Mouse (Mus musculus) thymus, adult 2 months (tissue): ENCODE results near the gene Gbf1.

Experiments
- CTCF ChIP-seq: fragments of 200-500 bp; IDR thresholded peaks from 2 replicates; pipeline ENCODE4 v1.5.1; 2012; ENCODE audit warnings: mild to moderate bottlenecking, control low read depth, low read length, moderate library complexity, borderline replicate concordance; ENCODE audit not compliant: control insufficient read depth, poor library complexity, insufficient read depth; ENCODE audit errors: extremely low read depth
- POLR2A ChIP-seq: fragments of 200-500 bp; IDR thresholded peaks from 2 replicates; pipeline ENCODE4 v1.6.1; 2012; ENCODE audit warnings: mild to moderate bottlenecking, low read length, control low read depth, moderate library complexity; ENCODE audit not compliant: control insufficient read depth, poor library complexity, insufficient read depth; ENCODE audit errors: extremely low read depth

DNA sequence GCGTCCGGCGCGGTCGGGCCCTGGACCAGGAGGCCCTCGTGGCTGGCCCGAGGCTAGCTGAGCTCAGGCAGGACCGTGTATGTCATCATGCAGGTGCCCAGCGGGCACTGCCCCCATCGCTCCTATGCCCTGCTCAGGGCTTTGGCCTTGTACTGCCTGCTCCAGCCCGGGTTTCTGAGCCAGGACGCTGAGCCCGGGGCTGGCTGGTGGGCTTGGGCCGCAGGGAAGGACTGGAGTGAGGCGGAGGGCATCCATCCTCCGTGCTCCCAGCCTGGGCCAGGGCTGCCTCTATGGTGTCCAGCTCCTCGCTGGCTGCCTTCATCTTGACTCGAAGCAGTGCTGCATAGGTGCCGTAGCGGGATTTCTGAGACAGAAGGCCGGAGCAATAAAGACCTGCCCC, 160.3 kb downstream of the Gbf1 start:
- TF ChIP-seq CTCF: no peak
- TF ChIP-seq POLR2A: no peak
